Mouse (Mus musculus): ENCODE measurements around the gene Nemf. TPM values are rescaled to one million over a fixed set of nuclear protein-coding genes. Genes with fewer than 3 reads are reported as not detected.
"Not testable (repeated sequence)": the region's sequence is repeated elsewhere in the genome, so short reads cannot be mapped to it uniquely, and the experiment has no call there.

Nemf gene
- polyA plus RNA-seq, 1 experiment from 2014 or later, result 28.3 TPM

- ATAC-seq (no peak), DNase-seq (no peak)
- Histone ChIP-seq H3K27ac (ENCODE audit: low read depth) (peak overlapping the region; percentile 92), H3K36me3 (replicated peaks; ENCODE audit: insufficient read depth, low read length) (no peaks in the 10 kb centered on the region), H3K9ac (replicated peaks) (peak overlapping the region; percentile 76), H3K4me3 (ENCODE audit: low read depth, low read length) (peak overlapping the region; percentile 59), H3K9me3 (ENCODE audit: low read length) (no peaks in the 10 kb centered on the region), H3K4me2 (ENCODE audit: low read depth, low read length) (peak overlapping the region; percentile 73), H3K27me3 (ENCODE audit: insufficient read depth, low read length) (no peaks in the 10 kb centered on the region), H3K4me1 (ENCODE audit: insufficient read depth) (peaks cover 19% of the 10 kb centered on the region)
- WGBS (ENCODE audit: insufficient replicate concordance), result 3% methylated on average over 10 of the region's 10 CpGs
- TF ChIP-seq EP300 (IDR thresholded peaks at IDR 0.05; ENCODE audit: low read depth) (peak; percentile 16; the same call in 1 of the 2 replicates), CTCF (IDR thresholded peaks at IDR 0.05; ENCODE audit: low read depth) (no peak; the same call in 1 of the 2 replicates)
These were observed 5.0 kb upstream of the Nemf start for GRCm38 (mm10) chr12:69361919-69362318.

GRCm38 (mm10) chr12:69360997-69361899, 4.3 kb upstream of the Nemf start:
- WGBS (ENCODE audit: insufficient replicate concordance), result under 1% methylated on average over 39 of the region's 50 CpGs
- Histone ChIP-seq H3K4me2 (ENCODE audit: low read depth, low read length) (peak overlapping the region; percentile 73), H3K27ac (ENCODE audit: low read depth) (peak overlapping the region; percentile 92), H3K9ac (replicated peaks) (peak overlapping the region; percentile 76), H3K4me1 (ENCODE audit: insufficient read depth) (peaks cover 19% of the 10 kb centered on the region), H3K4me3 (ENCODE audit: low read depth, low read length) (peak overlapping the region; percentile 59)
- ATAC-seq, result peak; percentile 89
- peak; percentile 100 for DNase-seq
- not testable (repeated sequence) for H3K27me3 ChIP-seq (ENCODE audit: insufficient read depth, low read length); H3K36me3 ChIP-seq (replicated peaks; ENCODE audit: insufficient read depth, low read length); H3K9me3 ChIP-seq (ENCODE audit: low read length)
- TF ChIP-seq CTCF (IDR thresholded peaks at IDR 0.05; ENCODE audit: low read depth), result peak; percentile 11

GRCm38 (mm10) chr12:69360655-69360996, 3.7 kb upstream of the Nemf start:
- H3K27ac ChIP-seq (ENCODE audit: low read depth), result no peak overlapping the region
- DNase-seq (peak; percentile 55), ATAC-seq (peak; percentile 32)
- H3K9me3 ChIP-seq (ENCODE audit: low read length), result no peaks in the 10 kb centered on the region
- no peak overlapping the region for H3K4me2 ChIP-seq (ENCODE audit: low read depth, low read length)
- WGBS (ENCODE audit: insufficient replicate concordance), result 11% methylated on average over 5 of the region's 5 CpGs
- H3K27me3 ChIP-seq (ENCODE audit: insufficient read depth, low read length), result no peaks in the 10 kb centered on the region
- H3K4me1 ChIP-seq (ENCODE audit: insufficient read depth), result peaks cover 19% of the 10 kb centered on the region
- TF ChIP-seq EP300 (IDR thresholded peaks at IDR 0.05; ENCODE audit: low read depth) (no peak; the same call in 1 of the 2 replicates), CTCF (IDR thresholded peaks at IDR 0.05; ENCODE audit: low read depth) (peak; percentile 95)
- H3K9ac ChIP-seq (replicated peaks), result no peak overlapping the region
- no peaks in the 10 kb centered on the region for H3K36me3 ChIP-seq (replicated peaks; ENCODE audit: insufficient read depth, low read length)
- H3K4me3 ChIP-seq (ENCODE audit: low read depth, low read length), result no peak overlapping the region

GRCm38 (mm10) chr12:69357300-69357646, 308 bp upstream of the Nemf start:
- Histone ChIP-seq H3K4me2 (ENCODE audit: low read depth, low read length) (peak overlapping the region; percentile 85), H3K4me3 (ENCODE audit: low read depth, low read length) (peak overlapping the region; percentile 86), H3K9me3 (ENCODE audit: low read length) (no peaks in the 10 kb centered on the region), H3K27me3 (ENCODE audit: insufficient read depth, low read length) (no peaks in the 10 kb centered on the region), H3K9ac (replicated peaks) (peak overlapping the region; percentile 92), H3K4me1 (ENCODE audit: insufficient read depth) (peaks cover 6% of the 10 kb centered on the region), H3K36me3 (replicated peaks; ENCODE audit: insufficient read depth, low read length) (peaks cover 22% of the 10 kb centered on the region), H3K27ac (ENCODE audit: low read depth) (peak overlapping the region; percentile 89)
- 0 out of 2 replicates have a peak, but pooled peaks have one; percentile 60 for TF ChIP-seq EP300 (IDR thresholded peaks at IDR 0.05; ENCODE audit: low read depth)
- TF ChIP-seq CTCF (IDR thresholded peaks at IDR 0.05; ENCODE audit: low read depth), result no peak; the same call in 1 of the 2 replicates
- WGBS (ENCODE audit: insufficient replicate concordance), result 5% methylated on average over 13 of the region's 13 CpGs
- no peak for DNase-seq
- no peak for ATAC-seq

DNA sequence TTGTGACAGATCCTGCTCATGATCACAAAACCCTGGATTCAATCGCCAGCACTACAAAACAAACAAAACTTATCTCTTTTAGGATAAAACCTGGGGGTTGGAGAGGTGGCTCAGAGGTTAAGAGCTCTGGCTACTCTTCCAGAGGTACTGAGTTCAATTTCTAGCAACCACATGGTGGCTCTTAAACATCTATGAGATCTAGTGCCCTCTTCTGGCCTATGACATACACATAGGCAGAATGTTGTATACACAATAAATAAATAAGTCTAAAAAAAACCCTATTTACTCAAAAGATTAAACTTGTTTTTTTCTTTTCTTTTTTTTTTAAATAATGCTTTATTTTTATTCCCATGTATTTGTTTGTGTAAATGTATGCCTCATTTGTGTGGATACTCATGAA, 5.3 kb downstream of the Nemf start:
- Histone ChIP-seq H3K27ac (ENCODE audit: low read depth) (no peak overlapping the region), H3K4me1 (ENCODE audit: insufficient read depth) (no peaks in the 10 kb centered on the region), H3K36me3 (replicated peaks; ENCODE audit: insufficient read depth, low read length) (peaks cover 55% of the 10 kb centered on the region), H3K4me3 (ENCODE audit: low read depth, low read length) (no peak overlapping the region), H3K9me3 (ENCODE audit: low read length) (no peaks in the 10 kb centered on the region), H3K27me3 (ENCODE audit: insufficient read depth, low read length) (no peaks in the 10 kb centered on the region), H3K4me2 (ENCODE audit: low read depth, low read length) (no peak overlapping the region), H3K9ac (replicated peaks) (no peak overlapping the region)
- ATAC-seq, result no peak
- DNase-seq, result no peak
- WGBS (ENCODE audit: insufficient replicate concordance), result 63% methylated on average over 1 of the region's 1 CpGs
- TF ChIP-seq EP300 (IDR thresholded peaks at IDR 0.05; ENCODE audit: low read depth), result no peak
- TF ChIP-seq CTCF (IDR thresholded peaks at IDR 0.05; ENCODE audit: low read depth), result peak; percentile 41

DNA sequence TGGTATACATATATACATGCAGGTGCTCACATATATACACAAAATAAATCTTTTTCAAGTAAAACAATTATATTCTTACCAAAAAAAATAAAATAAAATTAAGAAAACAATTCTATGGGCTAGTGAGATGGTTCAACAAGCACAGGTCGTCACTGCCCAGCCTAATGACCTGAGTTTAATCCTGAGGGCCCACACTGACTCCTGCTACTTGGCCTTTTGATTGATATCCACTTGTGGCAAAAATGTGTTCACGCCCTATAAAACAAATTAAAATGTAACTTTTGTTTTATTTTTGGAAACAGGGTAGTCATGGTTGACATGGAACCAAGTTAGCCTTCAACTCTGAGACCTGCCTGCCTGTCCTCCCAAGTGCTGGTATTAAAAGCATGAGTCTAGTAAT, 7.0 kb downstream of the Nemf start:
- H3K4me3 ChIP-seq (ENCODE audit: low read depth, low read length), result no peak overlapping the region
- H3K4me2 ChIP-seq (ENCODE audit: low read depth, low read length), result no peak overlapping the region
- WGBS (ENCODE audit: insufficient replicate concordance), result 82% methylated on average over 2 of the region's 2 CpGs
- H3K36me3 ChIP-seq (replicated peaks; ENCODE audit: insufficient read depth, low read length), result peaks cover 63% of the 10 kb centered on the region
- DNase-seq, result no peak
- TF ChIP-seq CTCF (IDR thresholded peaks at IDR 0.05; ENCODE audit: low read depth), result no peak
- TF ChIP-seq EP300 (IDR thresholded peaks at IDR 0.05; ENCODE audit: low read depth), result no peak
- H3K27me3 ChIP-seq (ENCODE audit: insufficient read depth, low read length), result no peaks in the 10 kb centered on the region
- no peak overlapping the region for H3K27ac ChIP-seq (ENCODE audit: low read depth)
- no peaks in the 10 kb centered on the region for H3K4me1 ChIP-seq (ENCODE audit: insufficient read depth)
- ATAC-seq, result no peak
- no peak overlapping the region for H3K9ac ChIP-seq (replicated peaks)
- no peaks in the 10 kb centered on the region for H3K9me3 ChIP-seq (ENCODE audit: low read length)

All from liver, postnatal 0 days (tissue).